Mouse (Mus musculus) heart, embryonic 16.5 days (tissue): ENCODE measurements around the gene Aim2. TPM values are rescaled to one million over a fixed set of nuclear protein-coding genes. Genes with fewer than 3 reads are reported as not detected.

Source experiments
- polyA plus RNA-seq: library from polyadenylated mRNA; unstranded; fragments of >200 nt; fragmentation: Nextera tagmentation; extraction: Ambion mirVana; gene quantifications from 2 replicates; pipeline ENCODE4 v1.2.1, GENCODE M21; 2015

The Aim2 gene
- polyA plus RNA-seq, 1 experiment from 2014 or later: 2.3 TPM

Other genes starting within 250 kb of the Aim2 start
- not detected in 2 replicates for gene Olfr1408, start 213.5 kb upstream of the Aim2 start, polyA plus RNA-seq
- not detected in 2 replicates for gene Olfr1406, start 160.2 kb upstream of the Aim2 start, polyA plus RNA-seq
- not detected in 2 replicates for gene Olfr218, start 153.1 kb upstream of the Aim2 start, polyA plus RNA-seq
- not detected in 2 replicates for gene Olfr1404, start 138.5 kb upstream of the Aim2 start, polyA plus RNA-seq
- gene Fcer1a, start 123.7 kb upstream of the Aim2 start, polyA plus RNA-seq: not detected in 2 replicates
- gene Olfr418, start 84.9 kb upstream of the Aim2 start, polyA plus RNA-seq: not detected in 2 replicates
- not detected in 2 replicates for gene Mptx2, start 73.1 kb upstream of the Aim2 start, polyA plus RNA-seq
- 0.64 and 0.81 TPM in 2 replicates for gene Ackr1, start 17.1 kb upstream of the Aim2 start, polyA plus RNA-seq
- 0.26 and 0.45 TPM in 2 replicates for gene Cadm3, start 16.8 kb downstream of the Aim2 start, polyA plus RNA-seq
- gene Ifi206, start 140.2 kb downstream of the Aim2 start, polyA plus RNA-seq: 0.17 and 0.46 TPM in 2 replicates
- not detected in 2 replicates for gene Ifi214, start 185.1 kb downstream of the Aim2 start, polyA plus RNA-seq
- 0.09 and 0.32 TPM in 2 replicates for gene Ifi213, start 248.4 kb downstream of the Aim2 start, polyA plus RNA-seq